Mouse (Mus musculus) embryonic facial prominence, embryonic 14.5 days (tissue): ENCODE results near the gene Ankrd13a. TPM values are rescaled to one million over a fixed set of nuclear protein-coding genes. Genes with fewer than 3 reads are reported as not detected.
A peak's percentile ranks its signal among the peaks of the same experiment; 100 is the strongest.

Experiments used
- ATAC-seq: fragments of 200-750 bp; cut with Nextera tagmentation; 2 replicates; pipeline ENCODE4 v1.8.0; 2017; ENCODE audit warnings: low read depth, moderate number of reproducible peaks, moderate TSS enrichment
- DNase-seq: peaks from one replicate; pipeline ENCODE4 v3.0.0-alpha.2; 2015; ENCODE audit warnings: low spot score
- H3K27ac ChIP-seq: fragments of 300-500 bp; sonication (generic); replicated peaks from 2 replicates; pipeline ENCODE4 v1.5.1; 2014; ENCODE audit warnings: low read depth, mild to moderate bottlenecking, low read length, moderate library complexity
- H3K27me3 ChIP-seq: fragments of 300-500 bp; sonication (generic); replicated peaks from 2 replicates; pipeline ENCODE4 v1.6.1; 2014; ENCODE audit warnings: low read length; ENCODE audit not compliant: control insufficient read depth, insufficient read depth
- H3K36me3 ChIP-seq: fragments of 300-500 bp; sonication (generic); 2 replicates; pipeline ENCODE4 v1.6.1; 2014; ENCODE audit warnings: low read length, mixed read lengths; ENCODE audit not compliant: control insufficient read depth, insufficient read depth
- H3K4me1 ChIP-seq: fragments of 300-500 bp; sonication (generic); 2 replicates; pipeline ENCODE4 v1.6.1; 2014; ENCODE audit warnings: antibody characterized with exemption, low read length; ENCODE audit not compliant: control insufficient read depth, insufficient read depth
- H3K4me2 ChIP-seq: fragments of 300-500 bp; sonication (generic); 2 replicates; pipeline ENCODE4 v1.6.1; 2014; ENCODE audit warnings: low read depth, mild to moderate bottlenecking, low read length, moderate library complexity, mixed read lengths
- H3K4me3 ChIP-seq: fragments of 300-500 bp; sonication (generic); 2 replicates; pipeline ENCODE4 v1.5.1; 2014; ENCODE audit warnings: low read depth, mild to moderate bottlenecking, low read length
- H3K9ac ChIP-seq: fragments of 300-500 bp; sonication (generic); 2 replicates; pipeline ENCODE4 v1.6.1; 2014; ENCODE audit warnings: low read depth, mild to moderate bottlenecking, low read length, moderate library complexity, mixed read lengths
- H3K9me3 ChIP-seq: fragments of 300-500 bp; sonication (generic); 2 replicates; pipeline ENCODE4 v1.6.1; 2016; ENCODE audit warnings: low read length; ENCODE audit not compliant: control insufficient read depth
- WGBS: fragments of 180-500 bp; shearing (Covaris S2); extraction: QIAGEN DNeasy Blood & Tissue Kit; methylation state at CpG from one replicate; pipeline ENCODE4 v1.1.7; 2014; 5-methylcytosine and 5-hydroxymethylcytosine counted together
- polyA plus RNA-seq: library from polyadenylated mRNA; unstranded; fragments of >200 nt; fragmentation: Nextera tagmentation; extraction: Ambion mirVana; gene quantifications from 2 replicates; pipeline ENCODE4 v1.2.1, GENCODE M21; 2014

The Ankrd13a gene
- polyA plus RNA-seq, 1 experiment from 2014 or later = 61.4 TPM

DNA sequence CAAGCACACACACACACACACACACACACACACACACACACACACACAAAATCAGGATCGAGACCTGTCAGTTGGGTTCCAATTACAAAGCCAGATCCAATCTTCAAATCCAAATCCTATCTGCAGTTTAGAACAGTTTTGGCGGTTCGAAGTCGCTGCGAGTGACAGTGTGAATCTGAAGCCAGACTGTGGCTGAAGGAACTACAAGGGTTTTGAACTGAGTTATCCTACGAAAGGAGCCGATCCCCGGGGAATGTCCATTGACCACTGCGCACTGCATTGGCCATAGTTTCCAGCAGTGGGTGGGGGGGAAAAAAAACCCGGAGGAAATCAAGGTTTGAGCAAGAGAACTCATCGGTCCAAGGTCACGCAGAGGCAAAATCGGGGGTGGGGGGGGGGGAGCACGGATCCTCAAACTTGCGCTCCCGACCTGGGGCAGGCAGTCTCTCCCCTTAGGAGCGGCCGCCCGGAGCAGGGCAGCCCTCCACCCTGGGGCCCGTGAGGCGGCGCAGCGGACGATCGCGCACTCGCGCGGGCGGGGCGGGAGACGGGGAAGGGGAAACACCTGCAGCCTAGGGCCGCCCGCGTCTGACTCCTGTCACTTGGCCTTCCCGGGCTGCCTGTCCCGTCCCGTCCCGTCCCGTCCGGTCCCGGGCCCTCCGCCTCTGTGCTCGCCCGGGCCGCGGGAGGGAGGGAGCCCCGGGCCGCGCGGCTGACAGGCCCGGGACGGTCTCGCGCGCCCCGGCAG is 1.8 kb upstream of the Ankrd13a start:
- peak overlapping the region; percentile 93 for H3K27ac ChIP-seq
- H3K9ac ChIP-seq = peak overlapping the region; percentile 95
- peak; percentile 33 for DNase-seq
- H3K27me3 ChIP-seq = no peaks in the 10 kb centered on the region
- peak overlapping the region; percentile 97 for H3K4me3 ChIP-seq
- no peaks in the 10 kb centered on the region for H3K9me3 ChIP-seq
- ATAC-seq = peak; percentile 21
- peak overlapping the region; percentile 89 for H3K4me2 ChIP-seq
- peaks cover 10% of the 10 kb centered on the region for H3K4me1 ChIP-seq
- no peaks in the 10 kb centered on the region for H3K36me3 ChIP-seq
- WGBS = 4% methylated on average over 15 of the region's 57 CpGs

DNA sequence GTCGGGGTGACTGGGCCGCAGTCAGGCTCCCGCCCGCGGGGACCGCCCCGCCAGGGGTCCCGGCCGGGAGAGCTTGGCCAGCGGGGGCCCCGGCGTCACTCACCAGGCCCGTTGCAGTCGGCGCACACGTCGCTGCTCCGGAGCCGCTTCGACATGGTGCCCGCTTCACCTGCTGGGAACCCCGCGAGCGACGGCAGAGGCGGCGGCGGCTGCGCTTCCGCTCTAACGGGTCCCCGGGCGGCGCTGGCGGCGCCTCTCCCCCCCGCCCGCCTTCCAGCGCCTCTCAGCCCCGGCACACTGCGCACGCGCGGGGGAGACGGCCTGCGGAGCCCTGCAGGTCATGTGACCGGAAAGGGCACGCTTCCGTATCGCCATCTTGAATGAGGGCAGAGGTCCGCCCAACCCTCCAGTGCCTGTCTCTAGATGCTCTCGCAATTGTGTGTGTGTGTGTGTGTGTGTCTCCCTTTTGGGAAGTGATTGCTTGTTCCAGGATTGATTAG is 1.2 kb upstream of the Ankrd13a start:
- peak overlapping the region; percentile 95 for H3K9ac ChIP-seq
- DNase-seq = peak; percentile 98
- ATAC-seq = peak; percentile 84
- peak overlapping the region; percentile 97 for H3K4me3 ChIP-seq
- peak overlapping the region; percentile 89 for H3K4me2 ChIP-seq
- peak overlapping the region; percentile 93 for H3K27ac ChIP-seq
- 0% methylated on average over 19 of the region's 52 CpGs for WGBS
- no peaks in the 10 kb centered on the region for H3K36me3 ChIP-seq
- peaks cover 10% of the 10 kb centered on the region for H3K4me1 ChIP-seq
- no peaks in the 10 kb centered on the region for H3K27me3 ChIP-seq
- no peaks in the 10 kb centered on the region for H3K9me3 ChIP-seq

DNA sequence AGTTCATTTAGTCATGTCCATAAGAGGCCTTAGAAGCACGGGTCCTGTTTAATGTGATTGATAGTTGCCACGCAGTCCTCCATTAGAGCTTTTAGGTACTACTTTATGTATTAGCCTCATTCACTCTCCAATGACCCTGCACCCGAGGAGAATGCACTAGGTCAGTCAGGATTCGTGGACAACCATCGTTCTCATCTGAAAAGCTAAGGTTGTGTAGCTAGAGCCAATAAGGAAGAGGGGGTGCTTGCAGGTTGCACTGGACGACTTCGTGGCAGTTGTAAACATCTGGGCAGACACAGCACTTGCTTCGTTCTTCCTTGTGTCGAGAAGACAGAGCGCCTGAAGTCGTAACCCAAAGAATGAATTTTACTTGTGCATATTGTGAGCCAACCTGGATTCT is 697 bp upstream of the Ankrd13a start:
- Histone ChIP-seq H3K4me3 (peak overlapping the region; percentile 97), H3K27ac (peak overlapping the region; percentile 93), H3K9ac (peak overlapping the region; percentile 95), H3K36me3 (no peaks in the 10 kb centered on the region), H3K27me3 (no peaks in the 10 kb centered on the region), H3K9me3 (no peaks in the 10 kb centered on the region), H3K4me2 (peak overlapping the region; percentile 89), H3K4me1 (peaks cover 10% of the 10 kb centered on the region)
- DNase-seq (peak; percentile 13), ATAC-seq (no peak)
- WGBS = 1% methylated on average over 11 of the region's 11 CpGs

DNA sequence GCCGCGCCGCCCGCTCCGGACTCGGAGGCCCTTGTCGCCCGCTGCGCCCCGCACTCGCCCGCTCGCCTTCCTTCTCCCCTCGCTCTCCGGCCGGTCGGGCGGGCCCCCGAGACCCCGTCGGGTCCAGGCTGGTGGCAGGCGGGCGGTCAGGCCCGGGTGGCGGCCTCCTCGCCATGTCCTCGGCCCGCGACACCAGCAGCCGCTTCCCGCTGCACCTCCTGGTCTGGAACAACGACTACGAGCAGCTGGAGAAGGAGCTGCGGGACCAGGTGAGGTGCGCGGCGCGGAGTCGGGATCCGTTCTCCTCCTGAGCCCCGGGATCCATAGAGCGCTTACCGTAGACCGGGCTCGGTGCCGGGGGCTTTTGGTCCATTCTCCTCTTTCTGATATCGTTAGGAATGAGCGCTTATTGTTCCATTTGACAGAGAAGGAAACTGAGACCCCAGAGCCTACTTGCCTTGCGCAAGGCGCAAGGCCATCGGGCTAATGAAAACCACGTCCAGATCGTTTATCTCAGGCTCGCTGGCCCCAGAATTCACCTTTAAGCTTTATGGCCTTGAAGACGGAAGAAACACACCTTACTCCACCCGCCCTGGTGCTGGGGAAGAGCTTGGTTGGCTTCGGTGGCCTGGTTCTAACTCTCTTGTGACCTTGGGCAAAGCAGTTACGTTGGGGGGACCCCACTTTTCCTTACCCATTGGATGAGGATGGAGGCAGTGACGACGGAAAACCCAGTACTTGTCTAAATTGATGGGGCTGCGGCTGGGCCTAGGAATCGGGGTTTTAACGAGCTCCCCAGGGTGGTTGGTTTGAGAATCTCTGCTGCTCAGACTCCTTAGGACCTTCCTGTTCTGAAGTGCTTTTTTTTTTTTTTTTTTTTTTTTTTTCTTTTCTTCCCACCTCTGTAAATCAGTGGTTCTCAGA is 841 bp downstream of the Ankrd13a start, which contains the start of gene Git2:
Gene Git2, minus strand, starts transcription at position 462 of the 924 bp plus-strand sequence.
- Histone ChIP-seq H3K4me3 (peak within 1 kb of the TSS; percentile 97), H3K9me3 (no peaks in the 10 kb centered on the region), H3K9ac (peak within 1 kb of the TSS; percentile 95), H3K4me1 (peaks cover 10% of the 10 kb centered on the region), H3K36me3 (no peaks in the 10 kb centered on the region), H3K4me2 (peak within 1 kb of the TSS; percentile 89), H3K27me3 (no peaks in the 10 kb centered on the region), H3K27ac (peak within 1 kb of the TSS; percentile 93)
- DNase-seq = peak; percentile 31
- WGBS = under 1% methylated on average over 35 of the region's 63 CpGs
- no peak for ATAC-seq

DNA sequence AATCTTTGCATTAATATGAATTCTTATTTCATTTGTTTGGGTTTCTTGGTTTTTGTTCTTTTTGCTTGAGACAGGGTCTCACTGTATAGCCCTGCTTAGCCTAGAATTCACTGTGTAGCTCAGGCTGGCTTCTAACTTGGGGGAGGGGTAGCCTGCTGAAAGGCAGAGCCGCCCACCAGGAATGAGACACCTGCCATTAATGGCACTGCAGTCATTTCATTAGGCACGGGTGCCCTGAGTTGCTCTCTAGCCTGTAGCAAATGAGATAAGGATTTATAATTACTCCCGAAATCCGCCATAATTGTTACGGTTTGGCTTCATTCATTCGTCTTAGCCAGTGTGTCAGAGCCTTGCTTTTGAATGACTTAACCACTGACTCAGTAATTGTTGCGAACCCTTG is 1.7 kb downstream of the Ankrd13a start:
- Histone ChIP-seq H3K27me3 (no peaks in the 10 kb centered on the region), H3K4me2 (peak overlapping the region; percentile 89), H3K27ac (no peak overlapping the region), H3K4me3 (peak overlapping the region; percentile 97), H3K36me3 (no peaks in the 10 kb centered on the region), H3K4me1 (peaks cover 10% of the 10 kb centered on the region), H3K9ac (0 out of 2 replicates have a peak overlapping the region, but pooled peaks have one; percentile 95), H3K9me3 (no peaks in the 10 kb centered on the region)
- DNase-seq (no peak), ATAC-seq (no peak)
- WGBS = 69% methylated on average over 7 of the region's 7 CpGs

DNA sequence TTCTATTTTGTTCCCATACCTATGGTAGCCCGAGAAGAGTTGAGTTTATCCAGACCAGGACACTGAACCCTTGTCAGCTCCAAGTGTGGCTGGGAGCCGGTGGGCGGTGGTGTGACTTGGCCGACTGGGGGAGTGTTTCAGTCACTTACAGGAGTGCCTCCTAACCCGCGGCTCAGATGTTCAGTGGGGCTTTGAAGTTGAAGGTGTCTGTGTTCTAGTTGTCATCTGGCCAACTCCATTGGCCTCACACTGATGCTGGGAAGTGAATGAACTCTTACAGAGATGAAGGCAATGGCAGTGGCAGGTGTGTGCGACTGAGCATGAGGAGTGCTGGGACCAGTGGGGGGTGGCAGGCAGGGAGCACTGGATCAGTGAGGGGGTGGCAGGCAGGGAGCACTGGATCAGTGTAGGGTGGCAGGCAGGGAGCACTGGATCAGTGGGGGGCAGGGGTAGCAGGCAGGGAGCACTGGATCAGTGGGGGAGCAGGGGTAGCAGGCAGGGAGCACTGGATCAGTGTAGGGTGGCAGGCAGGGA is 5.5 kb downstream of the Ankrd13a start:
- no peak overlapping the region for H3K4me2 ChIP-seq
- no peaks in the 10 kb centered on the region for H3K36me3 ChIP-seq
- DNase-seq (no peak), ATAC-seq (no peak)
- no peaks in the 10 kb centered on the region for H3K27me3 ChIP-seq
- 74% methylated on average over 7 of the region's 7 CpGs for WGBS
- no peak overlapping the region for H3K9ac ChIP-seq
- H3K27ac ChIP-seq = no peak overlapping the region
- H3K4me3 ChIP-seq = no peak overlapping the region
- no peaks in the 10 kb centered on the region for H3K9me3 ChIP-seq
- H3K4me1 ChIP-seq = peaks cover 10% of the 10 kb centered on the region

DNA sequence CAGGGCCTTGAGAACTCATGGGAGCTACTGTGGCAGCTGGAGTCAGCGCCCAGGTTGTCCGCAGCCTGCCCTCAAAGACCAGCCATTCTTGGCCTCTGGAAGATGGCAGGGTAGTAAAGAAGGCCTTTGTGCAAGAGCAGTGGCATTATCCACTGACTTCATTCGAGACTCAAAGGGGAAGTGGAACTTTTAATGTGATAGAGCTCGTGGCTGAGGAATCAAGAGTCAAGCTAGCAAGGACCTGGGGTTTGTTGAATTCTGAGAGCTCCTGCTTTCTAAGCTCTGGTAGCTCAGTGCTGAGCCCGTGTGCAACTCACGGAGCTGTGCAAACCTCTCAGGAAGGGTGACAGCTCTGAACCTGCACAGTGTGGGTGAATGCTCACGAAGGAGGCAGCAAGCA is 6.4 kb downstream of the Ankrd13a start:
- H3K27me3 ChIP-seq = no peaks in the 10 kb centered on the region
- no peaks in the 10 kb centered on the region for H3K9me3 ChIP-seq
- WGBS = 81% methylated on average over 7 of the region's 7 CpGs
- H3K27ac ChIP-seq = no peak overlapping the region
- no peak overlapping the region for H3K4me3 ChIP-seq
- DNase-seq (no peak), ATAC-seq (no peak)
- H3K9ac ChIP-seq = no peak overlapping the region
- H3K36me3 ChIP-seq = no peaks in the 10 kb centered on the region
- H3K4me2 ChIP-seq = no peak overlapping the region
- peaks cover 8% of the 10 kb centered on the region for H3K4me1 ChIP-seq

DNA sequence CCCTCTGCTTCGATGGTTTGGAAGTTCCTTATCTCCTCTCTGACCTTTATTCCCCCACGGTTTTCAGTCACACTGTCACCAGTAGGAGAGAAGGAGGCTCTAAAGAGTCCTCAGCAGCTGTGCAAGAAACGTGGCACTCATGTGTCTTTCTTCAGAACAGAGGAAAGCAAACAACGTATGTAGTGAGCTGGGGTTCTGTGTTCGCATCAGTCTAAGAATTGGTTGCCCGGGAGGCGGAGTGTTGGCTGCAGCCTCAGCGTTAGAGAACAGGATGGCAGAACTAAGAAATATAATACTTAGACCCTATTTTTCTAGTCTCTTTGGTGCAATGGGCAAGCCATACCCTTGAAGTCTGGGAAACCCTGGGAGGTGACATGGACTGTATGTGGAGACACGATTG is 8.5 kb downstream of the Ankrd13a start:
- H3K4me2 ChIP-seq = no peak overlapping the region
- no peak overlapping the region for H3K9ac ChIP-seq
- DNase-seq (no peak), ATAC-seq (no peak)
- H3K27ac ChIP-seq = no peak overlapping the region
- no peaks in the 10 kb centered on the region for H3K4me1 ChIP-seq
- H3K36me3 ChIP-seq = peaks cover 11% of the 10 kb centered on the region; the same call in 1 of the 2 replicates
- WGBS = 81% methylated on average over 9 of the region's 9 CpGs
- H3K9me3 ChIP-seq = no peaks in the 10 kb centered on the region
- H3K4me3 ChIP-seq = no peak overlapping the region
- no peaks in the 10 kb centered on the region for H3K27me3 ChIP-seq
